1 mouse cellular context compared by ENCODE assay signal in genomic region chr4:155848434-155849095, GRCm38 (mm10).
TF ChIP-seq lines count a peak whose summit lies in the region.

No protein-coding gene starts in this region.

TF ChIP-seq in MEL, 35 proteins besides CTCF, POLR2A, EP300 and RAD21:
- TF ChIP-seq MYB (IDR thresholded peaks at IDR 0.05; ENCODE audit: low read depth, low read length) (no peak), POLR2AphosphoS2 (IDR thresholded peaks at IDR 0.05; ENCODE audit: low read length) (no peak), ELF1 (IDR thresholded peaks at IDR 0.05; ENCODE audit: low read depth, low read length) (no peak), SMC3 (IDR thresholded peaks at IDR 0.05; ENCODE audit: low read depth, low read length) (no peak)
TF ChIP-seq in MEL: peak in this region for 0.
